Mouse (Mus musculus): ENCODE data around the gene Gm28102.
"Not testable (repeated sequence)": the region's sequence is repeated elsewhere in the genome, so short reads cannot be mapped to it uniquely, and the experiment has no call there.

The Gm28102 gene

GRCm38 (mm10) chrY:88053015-88053414 lies at the start of gene Gm28102:
Gene Gm28102, plus strand, starts transcription at chrY:88053315.
- not testable (repeated sequence) for DNase-seq
